Mouse (Mus musculus): ENCODE measurements around the gene Tbc1d19. TPM values are rescaled to one million over a fixed set of nuclear protein-coding genes. Genes with fewer than 3 reads are reported as not detected.

Tbc1d19 gene
- polyA plus RNA-seq, 1 experiment from 2014 or later: 50.7 TPM

- WGBS: 91% methylated on average over 6 of the region's 6 CpGs
- Histone ChIP-seq H3K9me3 (no peaks in the 10 kb centered on the region), H3K27me3 (ENCODE audit: poor library complexity, severe bottlenecking) (no peaks in the 10 kb centered on the region), H3K36me3 (replicated peaks) (peaks cover 24% of the 10 kb centered on the region), H3K4me1 (no peaks in the 10 kb centered on the region), H3K4me3 (no peak overlapping the region), H3K27ac (no peak overlapping the region)
- no peak for DNase-seq (ENCODE audit: extremely low spot score, low spot score)
Observed at GRCm38 (mm10) chr5:53856011-53856410, 46.6 kb downstream of the Tbc1d19 start.

- no peaks in the 10 kb centered on the region for H3K4me1 ChIP-seq
- no peak overlapping the region for H3K4me3 ChIP-seq
- 87% methylated on average over 5 of the region's 5 CpGs for WGBS
- 0 out of 2 replicates have a peak, but pooled peaks cover 3% of the 10 kb centered on the region for H3K36me3 ChIP-seq (replicated peaks)
- no peak overlapping the region for H3K27ac ChIP-seq
- no peaks in the 10 kb centered on the region for H3K27me3 ChIP-seq (ENCODE audit: poor library complexity, severe bottlenecking)
- DNase-seq (ENCODE audit: extremely low spot score, low spot score): no peak
- H3K9me3 ChIP-seq: no peaks in the 10 kb centered on the region
Observed at GRCm38 (mm10) chr5:53865146-53865545, 55.7 kb downstream of the Tbc1d19 start.

GRCm38 (mm10) chr5:53865991-53866390 is 56.6 kb downstream of the Tbc1d19 start:
- Histone ChIP-seq H3K4me1 (no peaks in the 10 kb centered on the region), H3K4me3 (no peak overlapping the region), H3K9me3 (no peaks in the 10 kb centered on the region), H3K27ac (no peak overlapping the region), H3K36me3 (replicated peaks) (0 out of 2 replicates have a peak, but pooled peaks cover 3% of the 10 kb centered on the region), H3K27me3 (ENCODE audit: poor library complexity, severe bottlenecking) (no peaks in the 10 kb centered on the region)
- WGBS: 92% methylated on average over 6 of the region's 6 CpGs
- no peak for DNase-seq (ENCODE audit: extremely low spot score, low spot score)

- peak; percentile 48 for DNase-seq (ENCODE audit: extremely low spot score, low spot score)
- Histone ChIP-seq H3K4me1 (no peaks in the 10 kb centered on the region), H3K27me3 (ENCODE audit: poor library complexity, severe bottlenecking) (no peaks in the 10 kb centered on the region), H3K27ac (no peak overlapping the region), H3K4me3 (no peak overlapping the region), H3K36me3 (replicated peaks) (peaks cover 20% of the 10 kb centered on the region), H3K9me3 (no peaks in the 10 kb centered on the region)
- WGBS: 35% methylated on average over 6 of the region's 6 CpGs
Observed at GRCm38 (mm10) chr5:53871665-53872312, 62.4 kb downstream of the Tbc1d19 start.

- DNase-seq (ENCODE audit: extremely low spot score, low spot score): no peak
- H3K27ac ChIP-seq: no peak overlapping the region
- peaks cover 20% of the 10 kb centered on the region for H3K36me3 ChIP-seq (replicated peaks)
- H3K27me3 ChIP-seq (ENCODE audit: poor library complexity, severe bottlenecking): no peaks in the 10 kb centered on the region
- no peak overlapping the region for H3K4me3 ChIP-seq
- WGBS: 94% methylated on average over 3 of the region's 3 CpGs
- H3K9me3 ChIP-seq: no peaks in the 10 kb centered on the region
- no peaks in the 10 kb centered on the region for H3K4me1 ChIP-seq
Observed at GRCm38 (mm10) chr5:53874966-53875365, 65.6 kb downstream of the Tbc1d19 start.

GRCm38 (mm10) chr5:53880724-53881123 is 71.3 kb downstream of the Tbc1d19 start:
- Histone ChIP-seq H3K36me3 (replicated peaks) (peaks cover 12% of the 10 kb centered on the region), H3K4me3 (no peak overlapping the region), H3K27me3 (ENCODE audit: poor library complexity, severe bottlenecking) (no peaks in the 10 kb centered on the region), H3K9me3 (no peaks in the 10 kb centered on the region), H3K27ac (no peak overlapping the region), H3K4me1 (peaks cover 10% of the 10 kb centered on the region)
- WGBS: 57% methylated on average over 4 of the region's 4 CpGs
- no peak for DNase-seq (ENCODE audit: extremely low spot score, low spot score)

GRCm38 (mm10) chr5:53881381-53881990 is 72.1 kb downstream of the Tbc1d19 start:
- no peaks in the 10 kb centered on the region for H3K9me3 ChIP-seq

GRCm38 (mm10) chr5:53901406-53901805 is 92.0 kb downstream of the Tbc1d19 start:
- Histone ChIP-seq H3K27me3 (ENCODE audit: poor library complexity, severe bottlenecking) (no peaks in the 10 kb centered on the region), H3K9me3 (no peaks in the 10 kb centered on the region), H3K4me3 (no peak overlapping the region), H3K4me1 (no peaks in the 10 kb centered on the region), H3K27ac (no peak overlapping the region), H3K36me3 (replicated peaks) (peaks cover 39% of the 10 kb centered on the region)
- DNase-seq (ENCODE audit: extremely low spot score, low spot score): no peak
- 88% methylated on average over 9 of the region's 9 CpGs for WGBS

More at GRCm38 (mm10) chr5:53881381-53881990, 72.1 kb downstream of the Tbc1d19 start:
- H3K27ac ChIP-seq: no peak overlapping the region
- no peak for DNase-seq (ENCODE audit: extremely low spot score, low spot score)
- 91% methylated on average over 4 of the region's 4 CpGs for WGBS
- H3K27me3 ChIP-seq (ENCODE audit: poor library complexity, severe bottlenecking): no peaks in the 10 kb centered on the region
- no peak overlapping the region for H3K4me3 ChIP-seq
- H3K4me1 ChIP-seq: peaks cover 10% of the 10 kb centered on the region
- H3K36me3 ChIP-seq (replicated peaks): peaks cover 10% of the 10 kb centered on the region

GRCm38 (mm10) chr5:53902757-53903156 is 93.4 kb downstream of the Tbc1d19 start:
- Histone ChIP-seq H3K27ac (no peak overlapping the region), H3K4me3 (no peak overlapping the region), H3K4me1 (no peaks in the 10 kb centered on the region), H3K27me3 (ENCODE audit: poor library complexity, severe bottlenecking) (no peaks in the 10 kb centered on the region), H3K9me3 (no peaks in the 10 kb centered on the region), H3K36me3 (replicated peaks) (peaks cover 31% of the 10 kb centered on the region)
- WGBS: 96% methylated on average over 3 of the region's 3 CpGs
- no peak for DNase-seq (ENCODE audit: extremely low spot score, low spot score)

- WGBS: 92% methylated on average over 3 of the region's 3 CpGs
- peaks cover 17% of the 10 kb centered on the region for H3K9me3 ChIP-seq
- DNase-seq (ENCODE audit: extremely low spot score, low spot score): no peak
- peaks cover 16% of the 10 kb centered on the region for H3K36me3 ChIP-seq (replicated peaks)
- H3K27me3 ChIP-seq (ENCODE audit: poor library complexity, severe bottlenecking): no peaks in the 10 kb centered on the region
- no peak overlapping the region for H3K27ac ChIP-seq
- no peak overlapping the region for H3K4me3 ChIP-seq
- H3K4me1 ChIP-seq: no peaks in the 10 kb centered on the region
Observed at GRCm38 (mm10) chr5:53909201-53909600, 99.8 kb downstream of the Tbc1d19 start.

GRCm38 (mm10) chr5:53920416-53920815 is 111.0 kb downstream of the Tbc1d19 start:
- 98% methylated on average over 2 of the region's 2 CpGs for WGBS
- no peak overlapping the region for H3K4me3 ChIP-seq
- H3K4me1 ChIP-seq: peaks cover 12% of the 10 kb centered on the region
- DNase-seq (ENCODE audit: extremely low spot score, low spot score): no peak
- H3K36me3 ChIP-seq (replicated peaks): no peaks in the 10 kb centered on the region
- H3K27ac ChIP-seq: no peak overlapping the region
- H3K27me3 ChIP-seq (ENCODE audit: poor library complexity, severe bottlenecking): no peaks in the 10 kb centered on the region
- H3K9me3 ChIP-seq: no peaks in the 10 kb centered on the region

GRCm38 (mm10) chr5:53922149-53922904 is 112.9 kb downstream of the Tbc1d19 start:
- Histone ChIP-seq H3K4me1 (peaks cover 12% of the 10 kb centered on the region), H3K27ac (no peak overlapping the region), H3K27me3 (ENCODE audit: poor library complexity, severe bottlenecking) (no peaks in the 10 kb centered on the region), H3K4me3 (no peak overlapping the region), H3K36me3 (replicated peaks) (no peaks in the 10 kb centered on the region), H3K9me3 (no peaks in the 10 kb centered on the region)
- no peak for DNase-seq (ENCODE audit: extremely low spot score, low spot score)
- WGBS: 73% methylated on average over 10 of the region's 10 CpGs

- H3K9me3 ChIP-seq: no peaks in the 10 kb centered on the region
- no peak overlapping the region for H3K4me3 ChIP-seq
- H3K27ac ChIP-seq: no peak overlapping the region
- peaks cover 12% of the 10 kb centered on the region for H3K4me1 ChIP-seq
- no peaks in the 10 kb centered on the region for H3K36me3 ChIP-seq (replicated peaks)
- no peak for DNase-seq (ENCODE audit: extremely low spot score, low spot score)
- H3K27me3 ChIP-seq (ENCODE audit: poor library complexity, severe bottlenecking): no peaks in the 10 kb centered on the region
- WGBS: 87% methylated on average over 4 of the region's 4 CpGs
Observed at GRCm38 (mm10) chr5:53924005-53924404, 114.6 kb downstream of the Tbc1d19 start.

Measured in forebrain, embryonic 10.5 days (tissue).